Mouse (Mus musculus) CH12.LX (cell line): ENCODE data around the gene Sec22b. TPM values are rescaled to one million over a fixed set of nuclear protein-coding genes. Genes with fewer than 3 reads are reported as not detected.
A peak's percentile ranks its signal among the peaks of the same experiment; 100 is the strongest.

ENCODE experiments used
- DNase-seq: peaks from one replicate; pipeline ENCODE4 v3.0.0-alpha.2; 2013; ENCODE audit errors: extremely low read depth
- H3K27ac ChIP-seq: 2 replicates; pipeline ENCODE4 v1.5.1; 2012; ENCODE audit warnings: low read depth, mild to moderate bottlenecking, control low read depth, moderate library complexity; ENCODE audit not compliant: insufficient read depth
- H3K27me3 ChIP-seq: replicated peaks from 2 replicates; pipeline ENCODE3; 2012; ENCODE audit warnings: inconsistent platforms
- H3K36me3 ChIP-seq, 2 experiments: replicated peaks in 1 of 2; 2 replicates each; pipeline versions ENCODE3 to v1.6.1; 2012; ENCODE audit warnings: inconsistent platforms in 1 of 2, low read length in 1 of 2, mild to moderate bottlenecking in 1 of 2, mixed read lengths in 1 of 2, moderate library complexity in 1 of 2; ENCODE audit not compliant: control insufficient read depth in 1 of 2, insufficient read depth in 1 of 2
- H3K4me1 ChIP-seq, 2 experiments: 2 replicates each; pipeline ENCODE4 v1.6.1; 2012; ENCODE audit warnings: inconsistent platforms in 1 of 2, moderate library complexity in 1 of 2; ENCODE audit not compliant: insufficient read depth in 2 of 2, control insufficient read depth in 1 of 2
- H3K4me2 ChIP-seq: 2 replicates; pipeline ENCODE4 v1.6.1; 2012; ENCODE audit warnings: low read depth, mild to moderate bottlenecking, control low read depth; ENCODE audit not compliant: poor library complexity, insufficient read depth, severe bottlenecking
- H3K4me3 ChIP-seq, 3 experiments: fragments of 150-350 bp in 1 of 3; sonication (generic) in 1 of 3; replicated peaks in 1 of 3; 2 replicates each; pipeline versions ENCODE3 to v1.5.1; 2011 to 2012; ENCODE audit warnings: low read depth in 2 of 3, low read length in 2 of 3, mild to moderate bottlenecking in 2 of 3, moderate library complexity in 2 of 3, control low read depth in 1 of 3, improper control_type of control experiment in 1 of 3, inconsistent platforms in 1 of 3, mixed read lengths in 1 of 3; ENCODE audit not compliant: poor library complexity in 1 of 3
- H3K79me2 ChIP-seq: replicated peaks from 2 replicates; pipeline ENCODE4 v1.6.1; 2012; ENCODE audit warnings: mild to moderate bottlenecking, moderate library complexity; ENCODE audit not compliant: control insufficient read depth, poor library complexity, insufficient read depth, severe bottlenecking; ENCODE audit errors: extremely low read depth
- H3K9ac ChIP-seq: 2 replicates; pipeline ENCODE4 v1.6.1; 2012; ENCODE audit warnings: low read depth, mild to moderate bottlenecking, control low read depth, moderate library complexity; ENCODE audit not compliant: insufficient read depth
- H3K9me3 ChIP-seq: replicated peaks from 2 replicates; pipeline ENCODE3; 2012; ENCODE audit warnings: low read length, inconsistent platforms, mixed read lengths
- CHD2 ChIP-seq: IDR thresholded peaks from 2 replicates; pipeline ENCODE4 v1.6.1; 2011; ENCODE audit warnings: low read length, improper control_type of control experiment
- CTCF ChIP-seq, 2 experiments: IDR thresholded peaks in 1 of 2; conservative IDR thresholded peaks in 1 of 2; 2 replicates each; pipeline ENCODE4 v1.5.1; 2011 to 2012; ENCODE audit warnings: low read depth in 2 of 2, low read length in 2 of 2, improper control_type of control experiment in 1 of 2, inconsistent platforms in 1 of 2, mild to moderate bottlenecking in 1 of 2, moderate library complexity in 1 of 2
- ELF1 ChIP-seq: IDR thresholded peaks from 2 replicates; pipeline ENCODE4 v1.6.1; 2014; ENCODE audit warnings: low read depth, mild to moderate bottlenecking, inconsistent platforms, low read length, improper control_type of control experiment
- ETS1 ChIP-seq: conservative IDR thresholded peaks from 2 replicates; pipeline ENCODE4 v1.6.1; 2012; ENCODE audit warnings: low read depth, mild to moderate bottlenecking, inconsistent platforms, low read length, improper control_type of control experiment, moderate library complexity
- KAT2A ChIP-seq: IDR thresholded peaks from 2 replicates; pipeline ENCODE4 v1.6.1; 2012; ENCODE audit warnings: low read length, improper control_type of control experiment, inconsistent platforms; ENCODE audit not compliant: insufficient replicate concordance
- MAFK ChIP-seq: IDR thresholded peaks from 2 replicates; pipeline ENCODE4 v1.6.1; 2011; ENCODE audit warnings: low read length, improper control_type of control experiment; ENCODE audit not compliant: insufficient replicate concordance
- MAX ChIP-seq: IDR thresholded peaks from 2 replicates; pipeline ENCODE4 v1.6.1; 2011; ENCODE audit warnings: low read length, improper control_type of control experiment
- MEF2A ChIP-seq: IDR thresholded peaks from 2 replicates; pipeline ENCODE4 v1.6.1; 2014; ENCODE audit warnings: low read depth, mild to moderate bottlenecking, inconsistent platforms, low read length, improper control_type of control experiment, borderline replicate concordance
- MYC ChIP-seq: IDR thresholded peaks from 2 replicates; pipeline ENCODE4 v1.6.1; 2011; ENCODE audit warnings: low read depth, mild to moderate bottlenecking, improper control_type of control experiment, low read length
- NRF1 ChIP-seq: IDR thresholded peaks from 2 replicates; pipeline ENCODE4 v1.6.1; 2014; ENCODE audit warnings: low read depth, mild to moderate bottlenecking, inconsistent platforms, low read length, improper control_type of control experiment, moderate library complexity
- RAD21 ChIP-seq: IDR thresholded peaks from 2 replicates; pipeline ENCODE4 v1.6.1; 2011; ENCODE audit warnings: low read depth, mild to moderate bottlenecking, low read length, improper control_type of control experiment, moderate library complexity
- SIN3A ChIP-seq: IDR thresholded peaks from 2 replicates; pipeline ENCODE4 v1.6.1; 2012; ENCODE audit warnings: low read length, improper control_type of control experiment, inconsistent platforms
- SMC3 ChIP-seq: IDR thresholded peaks from 2 replicates; pipeline ENCODE4 v1.6.1; 2011; ENCODE audit warnings: low read depth, low read length, improper control_type of control experiment
- TCF12 ChIP-seq: IDR thresholded peaks from 2 replicates; pipeline ENCODE4 v1.6.1; 2014; ENCODE audit warnings: low read depth, mild to moderate bottlenecking, inconsistent platforms, low read length, improper control_type of control experiment
- UBTF ChIP-seq: IDR thresholded peaks from 2 replicates; pipeline ENCODE4 v1.6.1; 2012; ENCODE audit warnings: low read depth, mild to moderate bottlenecking, inconsistent platforms, low read length, improper control_type of control experiment, moderate library complexity
- ZC3H11A ChIP-seq: IDR thresholded peaks from 2 replicates; pipeline ENCODE4 v1.6.1; 2012; ENCODE audit warnings: low read depth, mild to moderate bottlenecking, inconsistent platforms, low read length, improper control_type of control experiment
- dilution Hi-C: fragments of 300-500 bp; cut with MboI; formaldehyde crosslinking; loops from 2 replicates; pipeline ENCODE4 v1.14.3; 2020; ENCODE audit warnings: low sequenced_read_pairs; ENCODE audit not compliant: extremely low pct_unique_long_range_greater_than_20kb, extremely low pct_ligation_motif_present
- in situ Hi-C: fragments of 300-500 bp; cut with MboI; formaldehyde crosslinking; loops from 3 replicates; pipeline ENCODE4 v1.14.3; 2019; ENCODE audit warnings: low sequenced_read_pairs, low pct_ligation_motif_present, low pct_unique_long_range_greater_than_20kb, mixed read lengths
- polyA plus RNA-seq: library from polyadenylated mRNA; unstranded; fragments of >175 nt; gene quantifications from 2 replicates; pipeline ENCODE4 v1.2.1, GENCODE M21; 2012; ENCODE audit warnings: low read depth; ENCODE audit not compliant: insufficient read length
- total RNA-seq, 2 experiments: library from RNA; depleted of rRNA; stranded (reverse); fragments of 300-350 nt in 1 of 2; fragments of >200 nt in 1 of 2; gene quantifications; 2 replicates each; pipeline ENCODE4 v1.2.3; 2012 to 2014

The Sec22b gene
- total and polyA plus RNA-seq, 3 experiments = 42.6 to 82.8 (median 82.4) TPM

- H3K9ac ChIP-seq = no peak overlapping the region
- H3K79me2 ChIP-seq = no peaks in the 10 kb centered on the region
- H3K4me2 ChIP-seq = no peak overlapping the region
- peaks cover 2 to 14% of the 10 kb centered on the region in 2 experiments; a peak in 2 of 4 replicates for H3K4me1 ChIP-seq
- H3K27ac ChIP-seq = no peak overlapping the region
- peaks cover 19% of the 10 kb centered on the region for H3K27me3 ChIP-seq
- TF ChIP-seq UBTF = no peak
- no peak for TF ChIP-seq MAFK
- TF ChIP-seq, all 38 proteins: peak for 0
- H3K9me3 ChIP-seq = no peaks in the 10 kb centered on the region
- DNase-seq = no peak
- H3K36me3 ChIP-seq = no peaks in the 10 kb centered on the region
- dilution Hi-C loops = no loop called here
- H3K4me3 ChIP-seq = no peak overlapping the region
- in situ Hi-C loops = no loop called here
Observed at GRCm38 (mm10) chr3:97869730-97870129, 31.3 kb upstream of the Sec22b start.

- Histone ChIP-seq H3K27ac (no peak overlapping the region), H3K9ac (no peak overlapping the region), H3K4me1 (peaks cover 2 to 35% of the 10 kb centered on the region in 2 experiments; a peak in 2 of 4 replicates), H3K79me2 (no peaks in the 10 kb centered on the region), H3K4me2 (no peak overlapping the region), H3K9me3 (no peaks in the 10 kb centered on the region), H3K36me3 (no peaks in the 10 kb centered on the region), H3K27me3 (no peaks in the 10 kb centered on the region), H3K4me3 (no peak overlapping the region)
- dilution Hi-C loops = no loop called here
- no peak for TF ChIP-seq MEF2A
- no peak for TF ChIP-seq RAD21
- in situ Hi-C loops = no loop called here
- no peak for DNase-seq
Observed at GRCm38 (mm10) chr3:97874777-97875176, 26.2 kb upstream of the Sec22b start.

GRCm38 (mm10) chr3:97876259-97876658 is 24.7 kb upstream of the Sec22b start:
- TF ChIP-seq ELF1 (no peak), ETS1 (peak; percentile 38; the same call in 1 of the 2 replicates)
- Histone ChIP-seq H3K9ac (no peak overlapping the region), H3K4me2 (no peak overlapping the region), H3K27ac (no peak overlapping the region), H3K4me1 (peaks cover 2 to 35% of the 10 kb centered on the region in 2 experiments; a peak in 2 of 4 replicates), H3K9me3 (no peaks in the 10 kb centered on the region), H3K27me3 (no peaks in the 10 kb centered on the region), H3K36me3 (no peaks in the 10 kb centered on the region), H3K4me3 (no peak overlapping the region), H3K79me2 (no peaks in the 10 kb centered on the region)
- no peak for DNase-seq
- in situ Hi-C loops (no loop called here), dilution Hi-C loops (no loop called here)

GRCm38 (mm10) chr3:97879222-97879621 is 21.8 kb upstream of the Sec22b start:
- TF ChIP-seq NRF1 = 0 out of 2 replicates have a peak, but pooled peaks have one; percentile 13
- TF ChIP-seq SMC3 = peak; percentile 96
- TF ChIP-seq KAT2A = no peak
- peak; percentile 59; the same call in 1 of the 2 replicates for TF ChIP-seq ZC3H11A
- peak; percentile 70 for TF ChIP-seq SIN3A
- TF ChIP-seq MAX = 0 out of 2 replicates have a peak, but pooled peaks have one; percentile 35
- TF ChIP-seq MYC = peak; percentile 81; the same call in 1 of the 2 replicates
- no peak for TF ChIP-seq CHD2
- TF ChIP-seq CTCF (conservative IDR thresholded peaks at IDR 0.05 in 1 of 2, IDR thresholded peaks at IDR 0.05 in 1 of 2; ENCODE audit: low read depth in 2 of 2, low read length in 2 of 2) = peak; percentile 76 to 89
- TF ChIP-seq ETS1 = no peak
- TF ChIP-seq TCF12 = 0 out of 2 replicates have a peak, but pooled peaks have one; percentile 29
- TF ChIP-seq RAD21 = peak; percentile 75
- in situ Hi-C loops (no loop called here), dilution Hi-C loops (no loop called here)
- peak; percentile 80 for DNase-seq
- Histone ChIP-seq H3K27ac (no peak overlapping the region), H3K4me2 (no peak overlapping the region; the same call in 1 of the 2 replicates), H3K9ac (no peak overlapping the region), H3K79me2 (no peaks in the 10 kb centered on the region), H3K4me3 (no peak overlapping the region), H3K9me3 (no peaks in the 10 kb centered on the region), H3K4me1 (peaks cover 2 to 35% of the 10 kb centered on the region in 2 experiments; a peak in 2 of 4 replicates), H3K36me3 (no peaks in the 10 kb centered on the region), H3K27me3 (no peaks in the 10 kb centered on the region)
